Mouse (Mus musculus) adrenal gland, adult 18-20 months (tissue): Measurements from ENCODE around the gene C1qtnf12. TPM values are rescaled to one million over a fixed set of nuclear protein-coding genes. Genes with fewer than 3 reads are reported as not detected.

Experiments used
- DNase-seq, 2 experiments: peaks; one replicate each; pipeline ENCODE4 v3.0.0; 2021 to 2022; ENCODE audit warnings: low spot score in 2 of 2
- total RNA-seq, 2 experiments: library from RNA; stranded (reverse); gene quantifications; 1 replicate in 1 of 2; 2 replicates in 1 of 2; pipeline ENCODE4 v1.2.3; 2021

C1qtnf12 gene
- total RNA-seq, 2 experiments from 2014 or later = 69.5 to 94.3 TPM

DNA sequence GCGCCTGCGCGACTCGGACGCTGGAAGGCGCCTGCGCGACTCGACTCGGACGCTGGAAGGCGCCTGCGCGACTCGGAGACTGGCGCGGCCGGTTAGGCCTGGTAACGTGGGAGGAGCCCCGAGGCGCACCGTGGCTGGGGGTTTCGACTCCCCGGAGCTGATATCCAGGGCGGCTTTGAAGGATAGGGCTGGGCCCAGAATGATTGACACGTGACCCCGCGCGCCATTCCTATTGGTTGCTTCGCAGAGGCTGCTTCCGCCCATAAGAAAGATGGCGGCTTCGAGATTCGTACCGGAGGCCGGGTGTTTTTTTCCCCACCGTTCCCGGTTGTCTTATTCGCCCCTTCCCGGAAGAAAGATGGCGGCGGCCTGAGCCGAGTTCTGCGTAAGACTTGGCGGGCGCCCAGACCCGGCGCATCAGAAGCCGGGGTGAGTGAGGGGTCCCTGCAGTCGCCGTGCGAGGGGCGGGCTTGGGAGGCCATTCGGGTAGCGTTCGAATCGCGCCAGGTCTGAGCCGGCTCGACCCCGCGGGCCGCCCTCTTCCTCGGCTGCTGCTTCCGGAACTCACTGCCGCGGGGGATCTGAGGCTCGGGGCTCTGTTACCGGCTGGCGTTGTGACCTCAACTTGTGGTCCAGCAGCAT, 30.9 kb downstream of the C1qtnf12 start:
- peak; percentile 95 to 97 for DNase-seq

DNA sequence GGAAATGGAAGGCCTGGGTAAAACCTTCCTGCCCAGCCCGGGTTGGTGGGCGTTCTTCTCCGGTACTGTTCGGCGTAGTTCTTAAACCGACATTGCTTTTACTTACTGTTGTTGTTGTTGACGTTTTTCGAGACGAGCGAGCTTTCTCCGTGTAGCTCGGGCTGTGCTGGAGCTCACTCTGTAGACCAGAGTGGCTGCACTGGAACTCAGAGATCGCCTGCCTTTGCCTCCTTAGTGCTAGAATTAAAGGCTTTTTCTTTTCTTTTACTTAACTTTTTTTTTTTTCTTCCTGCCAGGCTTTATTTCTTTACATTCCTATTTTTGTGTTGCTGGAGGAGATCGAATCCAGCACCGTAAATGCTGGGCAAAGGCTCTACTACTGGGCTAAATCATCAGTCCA, 31.5 kb downstream of the C1qtnf12 start:
- DNase-seq = no peak

DNA sequence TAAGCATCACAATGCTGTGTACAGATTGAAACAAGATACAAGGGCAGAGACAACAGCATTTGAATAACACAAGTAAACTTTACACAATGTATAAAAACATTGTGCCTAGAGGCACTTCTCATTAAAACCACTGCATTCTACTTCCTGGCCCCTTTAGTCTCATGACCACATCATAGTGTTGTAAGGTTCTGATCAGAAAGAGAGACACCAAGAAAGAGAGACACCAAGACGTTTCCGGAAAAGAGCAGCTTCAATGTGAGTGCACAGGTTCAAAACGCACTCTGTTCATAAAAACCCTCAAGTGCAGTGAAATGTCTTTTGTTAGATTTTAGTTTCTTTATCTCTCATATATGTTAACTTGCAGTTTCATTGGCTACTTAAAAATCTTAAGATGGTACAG, 42.0 kb downstream of the C1qtnf12 start:
- no peak for DNase-seq

DNA sequence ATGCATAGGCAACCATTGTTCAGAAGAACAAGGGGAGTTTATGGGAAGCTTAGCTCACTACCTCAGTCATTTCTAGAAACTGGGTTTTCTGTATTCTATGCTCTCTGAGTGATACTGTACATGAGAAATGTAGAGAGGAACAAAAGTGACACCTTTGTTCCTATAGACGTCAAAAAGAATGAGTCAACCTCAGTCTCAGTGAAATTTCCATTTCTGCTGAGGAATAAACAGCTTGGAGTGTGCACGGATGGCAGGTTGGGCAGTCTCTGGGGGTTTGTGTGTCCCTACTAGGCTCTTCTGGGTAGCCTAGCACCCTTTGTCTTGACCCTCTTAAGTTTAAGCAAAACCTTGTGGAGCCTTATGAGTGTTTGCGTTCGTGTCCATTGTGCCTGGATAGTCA, 46.3 kb downstream of the C1qtnf12 start:
- DNase-seq = no peak

DNA sequence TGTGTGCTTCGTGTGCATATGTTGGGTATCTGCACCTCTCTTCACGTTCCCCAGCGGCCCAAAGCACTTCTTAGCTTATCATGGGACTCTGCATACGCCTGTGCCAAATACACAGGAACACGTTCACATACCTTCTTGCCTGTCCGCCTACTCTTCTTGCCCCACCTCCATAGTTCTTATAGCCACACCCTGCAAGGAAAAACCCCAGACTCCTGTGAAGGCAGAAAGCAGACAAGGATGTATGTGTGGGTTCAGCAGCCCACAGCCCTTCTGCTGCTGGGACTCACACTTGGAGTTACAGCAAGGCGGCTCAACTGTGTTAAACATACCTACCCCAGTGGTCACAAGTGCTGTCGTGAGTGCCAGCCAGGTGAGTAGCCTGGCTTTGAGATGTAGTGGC, 51.5 kb downstream of the C1qtnf12 start, which contains the start of gene Tnfrsf4:
TSS of gene Tnfrsf4 (plus strand) at position 207 of the 400 bp plus-strand sequence.
- no peak for DNase-seq

DNA sequence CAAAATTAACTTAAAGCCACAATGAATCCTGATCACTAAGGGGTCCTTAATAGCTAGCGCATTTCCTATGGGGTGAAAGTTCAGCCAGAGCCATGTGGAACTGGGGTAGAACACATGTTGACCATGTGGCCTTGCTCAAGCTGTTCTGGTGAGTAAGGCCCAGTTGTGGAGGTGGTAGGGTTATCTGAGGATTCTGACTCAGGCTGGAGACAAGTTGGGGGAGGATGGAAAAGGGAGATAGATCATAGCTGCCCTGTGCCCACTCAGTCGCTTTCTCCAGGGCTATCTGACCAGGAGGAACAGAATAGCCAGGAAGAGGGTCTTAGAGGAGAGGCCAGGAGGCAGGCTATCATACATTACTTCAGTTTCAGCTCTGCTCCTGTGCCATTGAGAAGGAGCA, 52.3 kb downstream of the C1qtnf12 start:
- DNase-seq = no peak

Other genes starting within 250 kb of the C1qtnf12 start
- under 1 TPM; 0.48 to 0.89 TPM for gene Tmem240, start 227.5 kb upstream of the C1qtnf12 start, total RNA-seq
- 10 to 100 TPM; 96.2 to 99.8 TPM for gene Atad3a, start 201.2 kb upstream of the C1qtnf12 start, total RNA-seq
- gene Vwa1, start 187.6 kb upstream of the C1qtnf12 start, total RNA-seq = 10 to 100 TPM in 1 of 2 experiments, 1 to 10 TPM in 1; 3.8 to 12.3 TPM
- under 1 TPM; 0.56 to 0.70 TPM for gene Tmem88b, start 176.4 kb upstream of the C1qtnf12 start, total RNA-seq
- not detected for gene Ankrd65, start 171.9 kb upstream of the C1qtnf12 start, total RNA-seq
- gene Mrpl20, start 159.4 kb upstream of the C1qtnf12 start, total RNA-seq = 100 to 1,000 TPM; 143 to 148 TPM
- 100 to 1,000 TPM; 112 to 146 TPM for gene Ccnl2, start 149.8 kb upstream of the C1qtnf12 start, total RNA-seq
- 100 to 1,000 TPM; 142 to 164 TPM for gene Aurkaip1, start 131.0 kb upstream of the C1qtnf12 start, total RNA-seq
- gene Mxra8, start 122.6 kb upstream of the C1qtnf12 start, total RNA-seq = 10 to 100 TPM; 40.0 to 43.1 TPM
- gene Dvl1, start 114.9 kb upstream of the C1qtnf12 start, total RNA-seq = 10 to 100 TPM; 62.3 to 87.0 TPM
- gene Tas1r3, start 99.0 kb upstream of the C1qtnf12 start, total RNA-seq = under 1 TPM; 0.27 to 0.42 TPM
- gene Cptp, start 92.9 kb upstream of the C1qtnf12 start, total RNA-seq = 10 to 100 TPM; 16.9 to 17.5 TPM
- gene Ints11, start 92.8 kb upstream of the C1qtnf12 start, total RNA-seq = 10 to 100 TPM; 26.4 to 29.7 TPM
- gene Pusl1, start 70.5 kb upstream of the C1qtnf12 start, total RNA-seq = 10 to 100 TPM; 28.1 to 32.8 TPM
- 10 to 100 TPM; 17.2 to 19.3 TPM for gene Acap3, start 70.5 kb upstream of the C1qtnf12 start, total RNA-seq
- 10 to 100 TPM; 75.5 to 85.8 TPM for gene Ube2j2, start 18.5 kb upstream of the C1qtnf12 start, total RNA-seq
- gene B3galt6, start 30.3 kb downstream of the C1qtnf12 start, total RNA-seq = 1 to 10 TPM; 5.9 to 6.1 TPM
- 100 to 1,000 TPM; 227 to 290 TPM for gene Sdf4, start 30.6 kb downstream of the C1qtnf12 start, total RNA-seq
- under 1 TPM; 0.29 to 0.66 TPM for gene Tnfrsf4, start 51.5 kb downstream of the C1qtnf12 start, total RNA-seq
- not detected for gene Tnfrsf18, start 63.8 kb downstream of the C1qtnf12 start, total RNA-seq
- under 1 TPM in 1 of 2 experiments, not detected in 1; 0.35 TPM for gene Ttll10, start 97.1 kb downstream of the C1qtnf12 start, total RNA-seq
- gene 9430015G10Rik, start 147.7 kb downstream of the C1qtnf12 start, total RNA-seq = 10 to 100 TPM in 1 of 2 experiments, 1 to 10 TPM in 1; 9.6 to 12.9 TPM
- under 1 TPM in 1 of 2 experiments, not detected in 1; 0.10 TPM for gene Rnf223, start 168.2 kb downstream of the C1qtnf12 start, total RNA-seq
- 10 to 100 TPM; 27.8 to 29.7 TPM for gene Agrn, start 235.2 kb downstream of the C1qtnf12 start, total RNA-seq
- 1 to 10 TPM; 4.8 to 6.8 TPM for gene Isg15, start 238.5 kb downstream of the C1qtnf12 start, total RNA-seq
- gene AW011738, start 241.0 kb downstream of the C1qtnf12 start, total RNA-seq = 1 to 10 TPM; 3.3 to 4.7 TPM